Mouse (Mus musculus): ENCODE data around the gene Eps8. TPM values are rescaled to one million over a fixed set of nuclear protein-coding genes. Genes with fewer than 3 reads are reported as not detected.

Gene Eps8
- polyA plus RNA-seq, 1 experiment from 2014 or later, result 9.4 TPM

DNA sequence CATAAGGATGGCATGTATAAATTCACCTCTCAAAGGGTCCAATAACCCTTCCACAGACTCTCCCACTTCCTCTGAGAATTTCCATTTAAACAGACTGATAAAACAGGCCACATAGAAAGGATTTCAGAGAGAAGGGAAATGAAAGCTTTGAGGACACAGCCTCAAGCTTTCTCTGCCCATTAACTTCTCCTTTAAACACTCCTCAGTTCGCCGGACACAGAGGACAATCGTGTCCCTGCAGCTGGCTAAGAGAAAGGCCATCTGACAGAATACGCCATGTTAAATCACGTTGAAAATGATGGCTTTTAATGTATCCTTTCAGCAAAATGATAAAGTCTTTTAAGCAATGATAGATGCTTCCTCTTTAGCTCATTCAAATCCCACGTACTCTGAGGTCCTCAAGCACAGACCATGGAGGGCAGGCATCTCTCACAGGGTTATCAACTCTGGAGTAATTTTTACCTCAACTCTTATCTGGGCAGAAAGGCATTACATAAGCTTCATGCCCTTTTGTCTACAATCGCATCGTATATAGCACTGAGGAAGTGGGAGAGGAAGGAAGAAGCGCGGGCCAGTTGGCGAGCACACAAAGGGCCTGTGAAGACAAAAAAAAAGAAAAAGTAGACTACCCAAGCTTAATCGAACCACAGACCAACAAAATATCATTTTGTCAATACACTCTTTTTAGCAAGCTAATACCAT, 77.9 kb downstream of the Eps8 start:
- Histone ChIP-seq H3K27me3 (ENCODE audit: control insufficient read depth, insufficient read depth, low read length) (no peaks in the 10 kb centered on the region), H3K4me3 (ENCODE audit: low read depth, low read length) (no peak overlapping the region), H3K4me1 (replicated peaks; ENCODE audit: control insufficient read depth, insufficient read depth, low read length) (no peaks in the 10 kb centered on the region), H3K4me2 (replicated peaks; ENCODE audit: low read depth, low read length) (no peak overlapping the region), H3K9me3 (ENCODE audit: control insufficient read depth, low read length) (no peaks in the 10 kb centered on the region), H3K27ac (ENCODE audit: low read depth, low read length) (no peak overlapping the region), H3K36me3 (ENCODE audit: control insufficient read depth, insufficient read depth, low read length) (no peaks in the 10 kb centered on the region), H3K9ac (ENCODE audit: low read depth, low read length) (no peak overlapping the region)
- WGBS, result 88% methylated on average over 12 of the region's 12 CpGs
- no peak for ATAC-seq (ENCODE audit: low FRiP score)
- DNase-seq (ENCODE audit: low spot score), result no peak

DNA sequence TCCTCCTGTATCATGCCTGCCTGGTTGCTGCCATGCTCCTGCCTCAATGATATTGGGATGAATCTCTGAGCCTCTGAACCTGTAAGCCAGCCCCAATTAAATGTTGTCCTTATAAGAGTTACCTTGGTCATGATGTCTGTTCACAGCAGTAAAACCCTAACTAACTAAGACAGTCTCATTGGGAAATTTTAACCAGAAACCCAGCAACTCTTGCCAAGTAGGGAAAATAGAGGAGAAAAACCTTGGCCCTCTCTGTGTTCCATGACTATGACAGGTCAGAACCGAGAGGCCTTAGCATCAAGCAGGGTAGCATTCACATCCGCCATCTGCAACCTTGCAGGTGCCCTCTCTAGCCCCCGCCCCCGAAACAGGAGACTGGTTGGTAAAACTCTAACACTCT, 78.6 kb downstream of the Eps8 start:
- no peak for DNase-seq (ENCODE audit: low spot score)
- H3K27me3 ChIP-seq (ENCODE audit: control insufficient read depth, insufficient read depth, low read length), result no peaks in the 10 kb centered on the region
- 92% methylated on average over 4 of the region's 4 CpGs for WGBS

DNA sequence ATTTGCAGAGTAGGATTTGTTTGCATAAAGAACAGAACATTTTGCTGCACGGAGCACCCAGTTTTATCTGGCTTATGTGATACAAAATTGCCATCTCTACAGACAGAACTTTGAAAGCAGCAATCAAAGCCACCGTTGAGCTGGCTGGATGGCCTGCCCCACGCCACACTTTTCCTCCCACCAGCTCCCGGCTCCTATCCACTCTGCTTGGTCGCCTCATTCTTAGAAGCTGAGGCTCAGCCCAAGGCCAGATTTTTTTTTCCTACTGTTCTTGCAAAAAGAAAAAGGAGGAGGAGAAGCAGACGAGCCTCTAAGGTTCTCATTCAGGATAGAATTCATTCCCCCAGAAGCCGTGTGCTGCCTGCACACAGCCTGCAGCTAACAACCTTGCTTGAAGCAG, 80.8 kb downstream of the Eps8 start:
- Histone ChIP-seq H3K36me3 (ENCODE audit: control insufficient read depth, insufficient read depth, low read length) (no peaks in the 10 kb centered on the region), H3K4me2 (replicated peaks; ENCODE audit: low read depth, low read length) (no peak overlapping the region), H3K9me3 (ENCODE audit: control insufficient read depth, low read length) (no peaks in the 10 kb centered on the region), H3K9ac (ENCODE audit: low read depth, low read length) (no peak overlapping the region), H3K4me1 (replicated peaks; ENCODE audit: control insufficient read depth, insufficient read depth, low read length) (no peaks in the 10 kb centered on the region), H3K27ac (ENCODE audit: low read depth, low read length) (no peak overlapping the region), H3K4me3 (ENCODE audit: low read depth, low read length) (no peak overlapping the region), H3K27me3 (ENCODE audit: control insufficient read depth, insufficient read depth, low read length) (no peaks in the 10 kb centered on the region)
- no peak for DNase-seq (ENCODE audit: low spot score)
- ATAC-seq (ENCODE audit: low FRiP score), result no peak
- WGBS, result 74% methylated on average over 7 of the region's 7 CpGs

More for the DNA sequence above, 78.6 kb downstream of the Eps8 start:
- no peak overlapping the region for H3K9ac ChIP-seq (ENCODE audit: low read depth, low read length)
- no peak overlapping the region for H3K27ac ChIP-seq (ENCODE audit: low read depth, low read length)
- H3K36me3 ChIP-seq (ENCODE audit: control insufficient read depth, insufficient read depth, low read length), result no peaks in the 10 kb centered on the region
- no peak for ATAC-seq (ENCODE audit: low FRiP score)
- no peaks in the 10 kb centered on the region for H3K4me1 ChIP-seq (replicated peaks; ENCODE audit: control insufficient read depth, insufficient read depth, low read length)
- H3K4me3 ChIP-seq (ENCODE audit: low read depth, low read length), result no peak overlapping the region
- H3K9me3 ChIP-seq (ENCODE audit: control insufficient read depth, low read length), result no peaks in the 10 kb centered on the region
- H3K4me2 ChIP-seq (replicated peaks; ENCODE audit: low read depth, low read length), result no peak overlapping the region

DNA sequence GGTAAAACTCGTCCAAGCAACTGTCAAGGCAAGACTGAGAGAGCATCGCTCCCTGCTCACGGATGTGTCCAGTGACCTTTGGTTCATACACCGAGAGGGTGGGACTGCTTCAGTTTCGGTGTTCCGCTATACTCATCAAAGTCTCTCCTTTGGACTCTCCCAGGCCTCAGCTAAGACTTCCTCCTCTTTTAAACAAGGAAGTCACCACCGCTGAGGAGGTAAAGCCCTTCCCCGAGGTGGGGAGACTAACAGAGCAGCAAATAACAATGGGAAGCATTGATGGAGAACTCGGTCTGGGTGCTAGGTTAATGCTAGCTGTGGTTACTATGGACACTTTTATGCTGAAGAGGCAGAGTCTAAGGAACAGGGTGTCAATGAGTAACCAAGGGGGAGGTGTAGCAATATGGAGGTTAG, 84.0 kb downstream of the Eps8 start:
- Histone ChIP-seq H3K9me3 (ENCODE audit: control insufficient read depth, low read length) (no peaks in the 10 kb centered on the region), H3K27ac (ENCODE audit: low read depth, low read length) (no peak overlapping the region), H3K36me3 (ENCODE audit: control insufficient read depth, insufficient read depth, low read length) (no peaks in the 10 kb centered on the region), H3K27me3 (ENCODE audit: control insufficient read depth, insufficient read depth, low read length) (no peaks in the 10 kb centered on the region), H3K4me2 (replicated peaks; ENCODE audit: low read depth, low read length) (no peak overlapping the region), H3K9ac (ENCODE audit: low read depth, low read length) (no peak overlapping the region), H3K4me1 (replicated peaks; ENCODE audit: control insufficient read depth, insufficient read depth, low read length) (no peaks in the 10 kb centered on the region), H3K4me3 (ENCODE audit: low read depth, low read length) (no peak overlapping the region)
- DNase-seq (ENCODE audit: low spot score) (no peak), ATAC-seq (ENCODE audit: low FRiP score) (no peak)
- WGBS, result 61% methylated on average over 9 of the region's 9 CpGs

DNA sequence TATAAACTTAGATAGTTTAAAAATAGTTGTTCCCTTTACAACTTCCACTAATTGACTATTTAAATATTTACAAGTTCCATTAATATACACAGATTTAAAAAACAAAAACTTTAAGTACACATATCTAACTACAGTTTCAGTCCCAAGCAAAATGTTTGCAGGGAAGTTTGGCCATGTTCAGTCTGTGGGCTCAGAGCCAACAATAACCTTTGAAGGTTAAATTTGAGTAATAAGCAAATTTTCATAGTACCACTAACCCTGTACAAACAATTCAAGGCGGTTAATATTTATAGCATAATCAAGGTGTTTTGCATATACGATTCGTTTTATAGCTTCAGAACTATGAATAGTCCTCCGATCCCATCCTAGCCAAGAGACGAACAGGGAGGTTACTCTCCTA, 84.7 kb downstream of the Eps8 start:
- DNase-seq (ENCODE audit: low spot score) (no peak), ATAC-seq (ENCODE audit: low FRiP score) (no peak)
- Histone ChIP-seq H3K9ac (ENCODE audit: low read depth, low read length) (no peak overlapping the region), H3K9me3 (ENCODE audit: control insufficient read depth, low read length) (no peaks in the 10 kb centered on the region), H3K27me3 (ENCODE audit: control insufficient read depth, insufficient read depth, low read length) (no peaks in the 10 kb centered on the region), H3K4me2 (replicated peaks; ENCODE audit: low read depth, low read length) (no peak overlapping the region), H3K4me1 (replicated peaks; ENCODE audit: control insufficient read depth, insufficient read depth, low read length) (no peaks in the 10 kb centered on the region), H3K4me3 (ENCODE audit: low read depth, low read length) (no peak overlapping the region), H3K27ac (ENCODE audit: low read depth, low read length) (no peak overlapping the region), H3K36me3 (ENCODE audit: control insufficient read depth, insufficient read depth, low read length) (no peaks in the 10 kb centered on the region)
- WGBS, result 97% methylated on average over 5 of the region's 5 CpGs

DNA sequence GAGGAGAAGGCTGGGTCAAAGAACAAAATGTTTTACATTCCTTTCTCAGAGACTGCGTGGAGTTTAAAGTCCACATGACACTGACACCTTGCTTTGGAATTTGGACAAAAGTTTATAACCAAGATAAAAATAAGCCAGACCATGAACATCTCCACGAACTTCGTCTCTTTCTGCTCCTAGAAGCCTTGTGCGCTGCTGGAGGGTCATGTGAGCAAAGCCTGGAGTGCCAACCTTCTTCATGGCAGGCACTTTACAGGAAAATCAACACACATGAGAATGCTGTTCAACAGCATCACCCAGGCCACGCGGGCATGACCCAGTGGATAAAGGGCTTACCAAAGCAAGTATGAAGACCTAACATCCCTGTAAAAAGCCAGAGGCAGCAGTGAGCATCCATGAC, 85.6 kb downstream of the Eps8 start:
- Histone ChIP-seq H3K36me3 (ENCODE audit: control insufficient read depth, insufficient read depth, low read length) (no peaks in the 10 kb centered on the region), H3K4me1 (replicated peaks; ENCODE audit: control insufficient read depth, insufficient read depth, low read length) (no peaks in the 10 kb centered on the region), H3K27me3 (ENCODE audit: control insufficient read depth, insufficient read depth, low read length) (no peaks in the 10 kb centered on the region), H3K4me3 (ENCODE audit: low read depth, low read length) (no peak overlapping the region), H3K9ac (ENCODE audit: low read depth, low read length) (no peak overlapping the region), H3K9me3 (ENCODE audit: control insufficient read depth, low read length) (no peaks in the 10 kb centered on the region), H3K4me2 (replicated peaks; ENCODE audit: low read depth, low read length) (no peak overlapping the region), H3K27ac (ENCODE audit: low read depth, low read length) (no peak overlapping the region)
- 87% methylated on average over 6 of the region's 6 CpGs for whole genome bisulfite sequencing
- ATAC-seq (ENCODE audit: low FRiP score), result no peak
- DNase-seq (ENCODE audit: low spot score), result no peak

DNA sequence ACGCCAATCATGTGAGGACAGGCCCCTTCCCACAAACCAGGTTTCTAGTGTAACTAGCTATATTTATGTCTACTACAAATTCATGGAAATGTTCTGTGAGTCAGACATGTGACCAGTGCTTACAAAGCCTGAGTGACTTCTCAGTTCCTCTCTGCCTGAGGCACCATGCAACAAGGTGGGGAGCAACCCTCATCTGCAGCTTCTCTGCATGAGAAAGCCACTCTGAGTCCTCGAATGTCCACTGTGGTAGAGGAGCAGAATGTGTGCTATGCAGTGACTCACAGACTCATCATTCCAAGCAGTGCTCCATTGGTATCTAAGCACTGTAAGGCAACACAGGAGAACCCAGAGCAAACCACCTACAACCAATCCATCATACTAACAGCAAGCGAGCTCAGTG, 88.8 kb downstream of the Eps8 start:
- no peaks in the 10 kb centered on the region for H3K36me3 ChIP-seq (ENCODE audit: control insufficient read depth, insufficient read depth, low read length)
- no peak overlapping the region for H3K27ac ChIP-seq (ENCODE audit: low read depth, low read length)
- H3K9ac ChIP-seq (ENCODE audit: low read depth, low read length), result no peak overlapping the region
- H3K4me2 ChIP-seq (replicated peaks; ENCODE audit: low read depth, low read length), result no peak overlapping the region
- H3K4me1 ChIP-seq (replicated peaks; ENCODE audit: control insufficient read depth, insufficient read depth, low read length), result no peaks in the 10 kb centered on the region
- H3K9me3 ChIP-seq (ENCODE audit: control insufficient read depth, low read length), result no peaks in the 10 kb centered on the region
- no peak overlapping the region for H3K4me3 ChIP-seq (ENCODE audit: low read depth, low read length)
- WGBS, result 85% methylated on average over 3 of the region's 3 CpGs
- no peak for ATAC-seq (ENCODE audit: low FRiP score)
- DNase-seq (ENCODE audit: low spot score), result no peak
- no peaks in the 10 kb centered on the region for H3K27me3 ChIP-seq (ENCODE audit: control insufficient read depth, insufficient read depth, low read length)

DNA sequence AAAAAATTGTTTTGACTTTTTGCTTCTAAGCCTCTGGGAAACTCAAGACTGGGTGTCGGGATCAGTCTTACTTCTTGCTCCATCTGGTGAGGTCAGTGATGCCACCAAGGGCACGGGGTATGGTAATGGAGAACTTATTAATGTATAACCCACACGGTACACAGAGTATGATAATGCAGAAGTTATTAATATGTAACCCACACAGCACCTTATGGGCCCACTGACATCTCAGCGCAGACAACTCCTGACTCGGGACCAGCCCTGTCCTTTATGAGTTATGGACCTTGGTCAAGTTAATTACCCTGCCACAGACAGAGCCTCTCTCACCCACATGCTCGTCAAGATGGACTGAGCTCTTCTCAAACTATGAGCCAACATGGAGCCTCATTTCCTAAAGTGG, 89.2 kb downstream of the Eps8 start:
- ATAC-seq (ENCODE audit: low FRiP score), result no peak

DNA sequence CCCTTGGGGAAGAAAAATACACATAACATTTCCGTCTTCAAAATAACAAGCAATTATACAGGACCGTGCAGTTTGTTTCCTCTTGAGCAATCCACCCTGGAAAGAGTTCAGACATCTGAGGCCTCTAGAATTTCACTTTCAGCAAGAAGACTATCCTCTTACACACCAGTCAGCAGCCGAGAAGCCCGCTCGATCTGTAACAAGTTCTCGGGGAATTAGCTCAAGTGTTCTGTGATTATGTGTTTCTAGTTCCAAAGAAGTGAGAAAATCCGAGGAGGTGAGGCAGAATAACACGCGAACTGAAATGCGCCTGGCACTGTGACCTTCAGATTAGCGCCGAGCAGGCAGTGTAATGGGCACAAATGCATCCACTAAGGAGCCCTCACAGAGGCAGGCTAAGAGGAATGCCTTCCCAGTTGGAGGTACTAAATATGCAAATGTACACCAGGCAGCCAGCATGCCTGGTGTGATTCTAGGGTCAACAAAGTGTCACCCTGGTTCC, 94.3 kb downstream of the Eps8 start:
- Histone ChIP-seq H3K4me1 (replicated peaks; ENCODE audit: control insufficient read depth, insufficient read depth, low read length) (no peaks in the 10 kb centered on the region), H3K4me2 (replicated peaks; ENCODE audit: low read depth, low read length) (no peak overlapping the region), H3K9me3 (ENCODE audit: control insufficient read depth, low read length) (no peaks in the 10 kb centered on the region), H3K27me3 (ENCODE audit: control insufficient read depth, insufficient read depth, low read length) (no peaks in the 10 kb centered on the region), H3K36me3 (ENCODE audit: control insufficient read depth, insufficient read depth, low read length) (no peaks in the 10 kb centered on the region), H3K9ac (ENCODE audit: low read depth, low read length) (no peak overlapping the region), H3K4me3 (ENCODE audit: low read depth, low read length) (no peak overlapping the region), H3K27ac (ENCODE audit: low read depth, low read length) (no peak overlapping the region)
- WGBS, result 36% methylated on average over 12 of the region's 12 CpGs
- peak; percentile 24 for DNase-seq (ENCODE audit: low spot score)
- peak; percentile 81 for ATAC-seq (ENCODE audit: low FRiP score)

More for the DNA sequence above, 89.2 kb downstream of the Eps8 start:
- Histone ChIP-seq H3K36me3 (ENCODE audit: control insufficient read depth, insufficient read depth, low read length) (no peaks in the 10 kb centered on the region), H3K4me3 (ENCODE audit: low read depth, low read length) (no peak overlapping the region), H3K27ac (ENCODE audit: low read depth, low read length) (no peak overlapping the region), H3K4me2 (replicated peaks; ENCODE audit: low read depth, low read length) (no peak overlapping the region), H3K4me1 (replicated peaks; ENCODE audit: control insufficient read depth, insufficient read depth, low read length) (no peaks in the 10 kb centered on the region), H3K27me3 (ENCODE audit: control insufficient read depth, insufficient read depth, low read length) (no peaks in the 10 kb centered on the region), H3K9ac (ENCODE audit: low read depth, low read length) (no peak overlapping the region), H3K9me3 (ENCODE audit: control insufficient read depth, low read length) (no peaks in the 10 kb centered on the region)
- DNase-seq (ENCODE audit: low spot score), result no peak
- 92% methylated on average over 6 of the region's 6 CpGs for WGBS
